Mouse (Mus musculus) adrenal gland, postnatal 25 days (tissue): ENCODE measurements at regions not wholly inside any gene's neighbourhood (a gene's known extent, or its start where the extent isn't known, plus 50 kb on each side); places are given as distances from the start of the nearest gene placed in this dataset.

Experiments
- DNase-seq: peaks from one replicate; pipeline ENCODE4 v3.0.0; 2021; ENCODE audit warnings: mixed read lengths

- no peak for DNase-seq
Observed at GRCm38 (mm10) chr13:115427091-115428033, 325.6 kb upstream of the Itga1 start.

GRCm38 (mm10) chr13:115425610-115426562, 324.1 kb upstream of the Itga1 start:
- no peak for DNase-seq

GRCm38 (mm10) chr13:115423761-115424160, 322.0 kb upstream of the Itga1 start:
- peak; percentile 18 for DNase-seq

GRCm38 (mm10) chr13:115421483-115421882, 319.7 kb upstream of the Itga1 start:
- no peak for DNase-seq

GRCm38 (mm10) chr13:115417829-115418228, 316.1 kb upstream of the Itga1 start:
- DNase-seq: no peak

- DNase-seq: no peak
Observed at GRCm38 (mm10) chr13:115413721-115414531, 312.2 kb upstream of the Itga1 start.

- DNase-seq: no peak
Observed at GRCm38 (mm10) chr13:115405916-115406315, 304.2 kb upstream of the Itga1 start.

GRCm38 (mm10) chr13:115400706-115401215, 299.0 kb upstream of the Itga1 start:
- DNase-seq: no peak

GRCm38 (mm10) chr13:115379682-115380081, 277.9 kb upstream of the Itga1 start:
- DNase-seq: no peak

GRCm38 (mm10) chr13:115376180-115376880, 274.6 kb upstream of the Itga1 start:
- DNase-seq: no peak

GRCm38 (mm10) chr13:115361457-115361856, 259.7 kb upstream of the Itga1 start:
- no peak for DNase-seq

GRCm38 (mm10) chr13:115347022-115347398, 245.2 kb upstream of the Itga1 start:
- DNase-seq: no peak

GRCm38 (mm10) chr13:115346115-115347021, 244.6 kb upstream of the Itga1 start:
- DNase-seq: no peak

- DNase-seq: no peak
Observed at GRCm38 (mm10) chr13:115329000-115329960, 227.5 kb upstream of the Itga1 start.

GRCm38 (mm10) chr13:115326294-115326693, 224.5 kb upstream of the Itga1 start:
- DNase-seq: no peak

GRCm38 (mm10) chr13:115316681-115317080, 214.9 kb upstream of the Itga1 start:
- no peak for DNase-seq

- no peak for DNase-seq
Observed at GRCm38 (mm10) chr13:115308586-115308985, 206.8 kb upstream of the Itga1 start.

- DNase-seq: no peak
Observed at GRCm38 (mm10) chr13:115287371-115287770, 185.6 kb upstream of the Itga1 start.

GRCm38 (mm10) chr13:115266164-115266563, 164.4 kb upstream of the Itga1 start:
- no peak for DNase-seq
